Mouse (Mus musculus) cerebellum, adult 2 months (tissue): ENCODE measurements around the gene Xaf1. TPM values are rescaled to one million over a fixed set of nuclear protein-coding genes. Genes with fewer than 3 reads are reported as not detected.
A peak's percentile ranks its signal among the peaks of the same experiment; 100 is the strongest.

ENCODE experiments used
- DNase-seq, 2 experiments: peaks; one replicate each; pipeline ENCODE4 v3.0.0; 2021
- H3K27ac ChIP-seq: fragments of 200-500 bp; 2 replicates; pipeline ENCODE4 v1.5.1; 2012; ENCODE audit warnings: low read length, control low read depth, inconsistent platforms; ENCODE audit not compliant: insufficient read depth
- H3K27me3 ChIP-seq: fragments of 200-500 bp; 2 replicates; pipeline ENCODE4 v1.6.1; 2012; ENCODE audit warnings: inconsistent platforms, mild to moderate bottlenecking, low read length, moderate library complexity; ENCODE audit not compliant: control insufficient read depth, insufficient read depth
- H3K4me1 ChIP-seq: fragments of 200-500 bp; 2 replicates; pipeline ENCODE4 v1.6.1; 2011; ENCODE audit warnings: low read length; ENCODE audit not compliant: control insufficient read depth, insufficient read depth
- H3K4me3 ChIP-seq: fragments of 200-500 bp; replicated peaks from 2 replicates; pipeline ENCODE3; 2011; ENCODE audit warnings: mild to moderate bottlenecking, low read depth, low read length, control low read depth; ENCODE audit not compliant: insufficient read depth
- CTCF ChIP-seq: fragments of 200-500 bp; IDR thresholded peaks from 2 replicates; pipeline ENCODE4 v1.5.1; 2011; ENCODE audit warnings: low read depth, mild to moderate bottlenecking, control low read depth, low read length, moderate library complexity, borderline replicate concordance; ENCODE audit not compliant: insufficient read depth
- POLR2A ChIP-seq: fragments of 200-500 bp; IDR thresholded peaks from 2 replicates; pipeline ENCODE4 v1.6.1; 2011; ENCODE audit warnings: low read length, control low read depth, borderline replicate concordance; ENCODE audit not compliant: insufficient read depth
- WGBS: fragments of 180-500 bp; shearing (Covaris S2); methylation state at CpG from one replicate; pipeline ENCODE4 v1.1.7; 2018; 5-methylcytosine and 5-hydroxymethylcytosine counted together
- polyA plus RNA-seq: library from polyadenylated mRNA; depleted of rRNA; stranded (reverse); fragments of >200 nt; gene quantifications from 2 replicates; pipeline ENCODE4 v1.2.3, GENCODE M21; 2012; rRNA removed

The Xaf1 gene
- polyA plus RNA-seq, result 12.2 and 13.6 TPM in 2 replicates

DNA sequence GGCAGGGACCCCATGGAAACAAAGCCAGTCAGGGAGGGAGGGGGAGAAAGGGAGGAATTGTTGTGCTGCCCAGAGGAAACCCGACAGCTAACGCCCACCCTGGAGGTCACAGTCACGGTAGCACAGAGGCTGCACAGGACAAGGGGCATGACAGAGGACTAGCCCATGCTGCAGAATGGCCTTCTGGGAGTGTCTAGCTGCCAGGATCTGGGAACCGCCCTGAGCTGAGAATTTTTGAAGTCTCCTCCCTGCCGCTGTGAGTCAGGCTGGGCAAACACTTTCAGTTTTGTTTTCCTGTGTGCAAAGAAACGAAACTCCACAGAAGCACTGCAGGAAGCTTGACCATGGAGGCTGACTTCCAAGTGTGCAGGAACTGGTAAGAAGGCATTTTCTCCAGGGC is at the start of gene Xaf1:
Gene Xaf1, plus strand, starts transcription at position 296 of the 400 bp plus-strand sequence.
- H3K4me3 ChIP-seq, result peak within 1 kb of the TSS; percentile 31
- peak within 1 kb of the TSS; percentile 38; the same call in 1 of the 2 replicates for H3K27ac ChIP-seq
- WGBS, result 19% methylated on average over 6 of the region's 6 CpGs
- H3K4me1 ChIP-seq, result peaks cover 6% of the 10 kb centered on the region; the same call in 1 of the 2 replicates
- peak in 1 of 2 experiments; percentile 5 for DNase-seq
- H3K27me3 ChIP-seq, result no peaks in the 10 kb centered on the region
- TF ChIP-seq POLR2A, result no peak
- no peak for TF ChIP-seq CTCF

DNA sequence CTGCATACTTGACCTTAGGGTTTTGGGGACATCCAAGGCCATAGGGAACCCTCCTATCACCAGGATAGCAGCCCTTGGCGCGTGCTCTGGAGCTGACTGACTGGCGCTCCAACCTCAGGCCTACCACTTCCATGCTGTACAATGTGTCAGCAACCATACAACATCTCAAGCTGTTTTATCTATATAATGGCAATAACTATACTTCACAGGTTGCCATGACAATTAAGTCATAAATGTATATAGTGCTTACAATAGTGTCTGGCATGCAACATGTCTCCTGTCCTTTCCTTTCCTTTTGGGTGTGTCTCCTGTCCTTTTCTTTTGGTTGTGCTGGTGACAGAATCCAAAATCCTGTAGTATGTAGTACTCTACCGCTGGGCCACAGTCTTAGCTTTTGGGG is 45.8 kb upstream of the Xaf1 start:
- no peak overlapping the region for H3K27ac ChIP-seq
- no peak for DNase-seq

GRCm38 (mm10) chr11:72256441-72256840 is 45.0 kb upstream of the Xaf1 start:
- Histone ChIP-seq H3K27me3 (no peaks in the 10 kb centered on the region), H3K4me3 (no peak overlapping the region), H3K4me1 (no peaks in the 10 kb centered on the region), H3K27ac (no peak overlapping the region)
- 99% methylated on average over 2 of the region's 2 CpGs for WGBS
- TF ChIP-seq POLR2A (no peak), CTCF (no peak)
- DNase-seq, result no peak

More for the DNA sequence above, 45.8 kb upstream of the Xaf1 start:
- 94% methylated on average over 4 of the region's 4 CpGs for WGBS
- H3K4me1 ChIP-seq, result no peaks in the 10 kb centered on the region
- no peak for TF ChIP-seq POLR2A
- TF ChIP-seq CTCF, result no peak
- no peak overlapping the region for H3K4me3 ChIP-seq
- no peaks in the 10 kb centered on the region for H3K27me3 ChIP-seq

GRCm38 (mm10) chr11:72265483-72265882 is 35.9 kb upstream of the Xaf1 start:
- H3K4me3 ChIP-seq, result no peak overlapping the region
- peaks cover 2% of the 10 kb centered on the region; the same call in 1 of the 2 replicates for H3K27me3 ChIP-seq
- H3K27ac ChIP-seq, result no peak overlapping the region
- DNase-seq, result peak; percentile 19 to 31
- WGBS, result 18% methylated on average over 11 of the region's 11 CpGs
- TF ChIP-seq CTCF (no peak), POLR2A (no peak)
- H3K4me1 ChIP-seq, result 0 out of 2 replicates have a peak, but pooled peaks cover 4% of the 10 kb centered on the region

GRCm38 (mm10) chr11:72266207-72266959 is 35.0 kb upstream of the Xaf1 start:
- peak; percentile 39; the same call in 1 of the 2 replicates for TF ChIP-seq CTCF
- no peak for TF ChIP-seq POLR2A
- Histone ChIP-seq H3K4me1 (0 out of 2 replicates have a peak, but pooled peaks cover 4% of the 10 kb centered on the region), H3K27ac (no peak overlapping the region), H3K4me3 (peak overlapping the region; percentile 5), H3K27me3 (peaks cover 2% of the 10 kb centered on the region; the same call in 1 of the 2 replicates)
- WGBS, result 1% methylated on average over 46 of the region's 46 CpGs
- peak; percentile 33 to 36 for DNase-seq

DNA sequence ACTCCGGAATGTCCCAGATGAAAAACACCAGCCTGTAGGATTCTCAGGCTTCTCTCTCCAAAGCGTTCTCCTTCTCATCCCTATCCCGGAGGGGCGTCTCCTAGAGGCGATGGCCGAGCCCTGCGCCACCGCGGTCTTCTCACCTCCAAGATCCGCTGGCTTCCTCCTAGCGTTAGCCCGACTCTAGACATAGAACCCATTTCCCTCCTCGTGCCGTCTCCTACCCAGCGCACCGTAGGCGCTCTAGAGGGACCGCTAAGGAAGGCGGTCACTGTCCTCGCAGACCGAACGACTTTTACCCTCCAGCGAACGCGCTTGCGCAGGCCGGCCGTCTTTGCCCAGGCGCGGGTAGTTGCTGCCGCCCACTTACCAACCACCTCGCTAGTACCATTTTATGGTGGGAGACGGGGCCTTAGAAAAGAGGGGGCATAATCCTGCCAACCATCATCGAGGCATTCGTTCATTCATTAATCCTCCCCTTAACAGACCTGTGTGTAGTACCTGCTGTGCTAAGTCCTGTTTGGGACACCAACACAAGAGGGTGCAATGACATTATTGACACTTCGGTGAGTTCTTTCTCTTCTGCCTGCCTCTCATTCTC is 34.4 kb upstream of the Xaf1 start, which contains the start of gene Slc13a5:
Gene Slc13a5, minus strand, starts transcription at position 263 of the 601 bp plus-strand sequence.
- Histone ChIP-seq H3K4me1 (0 out of 2 replicates have a peak, but pooled peaks cover 4% of the 10 kb centered on the region), H3K27ac (no peak within 1 kb of the TSS), H3K4me3 (peak within 1 kb of the TSS; percentile 5), H3K27me3 (peaks cover 2% of the 10 kb centered on the region; the same call in 1 of the 2 replicates)
- DNase-seq, result no peak
- no peak for TF ChIP-seq CTCF
- no peak for TF ChIP-seq POLR2A
- 5% methylated on average over 36 of the region's 36 CpGs for WGBS

DNA sequence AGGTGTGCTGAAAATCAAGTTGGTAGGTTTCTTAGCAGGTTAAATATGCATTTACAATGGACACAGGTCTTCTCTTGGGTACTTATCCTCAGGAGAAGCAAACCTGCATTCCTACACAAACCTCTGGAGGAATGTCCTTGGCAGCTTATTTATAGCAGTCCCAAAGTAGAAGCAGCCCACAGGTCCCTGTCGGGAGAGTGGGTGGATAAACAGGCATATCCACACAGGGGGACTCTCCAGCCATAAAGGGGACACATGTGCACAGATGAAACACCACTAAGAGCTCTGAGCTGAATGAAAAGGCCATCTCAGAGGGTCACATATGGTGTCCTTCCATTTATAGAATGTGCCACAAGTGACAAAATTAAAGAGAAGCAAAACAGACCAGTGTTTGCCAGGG is 29.7 kb upstream of the Xaf1 start:
- no peaks in the 10 kb centered on the region for H3K27me3 ChIP-seq
- no peak for DNase-seq
- H3K4me1 ChIP-seq, result 0 out of 2 replicates have a peak, but pooled peaks cover 2% of the 10 kb centered on the region
- no peak overlapping the region for H3K27ac ChIP-seq
- no peak for TF ChIP-seq POLR2A
- no peak for TF ChIP-seq CTCF
- 61% methylated on average over 1 of the region's 1 CpGs for WGBS
- H3K4me3 ChIP-seq, result no peak overlapping the region
